Mouse (Mus musculus): Measurements from ENCODE around the gene Ewsr1. TPM values are rescaled to one million over a fixed set of nuclear protein-coding genes. Genes with fewer than 3 reads are reported as not detected.

Ewsr1 gene
- polyA plus RNA-seq, 1 experiment from 2014 or later = 1,448 TPM

DNA sequence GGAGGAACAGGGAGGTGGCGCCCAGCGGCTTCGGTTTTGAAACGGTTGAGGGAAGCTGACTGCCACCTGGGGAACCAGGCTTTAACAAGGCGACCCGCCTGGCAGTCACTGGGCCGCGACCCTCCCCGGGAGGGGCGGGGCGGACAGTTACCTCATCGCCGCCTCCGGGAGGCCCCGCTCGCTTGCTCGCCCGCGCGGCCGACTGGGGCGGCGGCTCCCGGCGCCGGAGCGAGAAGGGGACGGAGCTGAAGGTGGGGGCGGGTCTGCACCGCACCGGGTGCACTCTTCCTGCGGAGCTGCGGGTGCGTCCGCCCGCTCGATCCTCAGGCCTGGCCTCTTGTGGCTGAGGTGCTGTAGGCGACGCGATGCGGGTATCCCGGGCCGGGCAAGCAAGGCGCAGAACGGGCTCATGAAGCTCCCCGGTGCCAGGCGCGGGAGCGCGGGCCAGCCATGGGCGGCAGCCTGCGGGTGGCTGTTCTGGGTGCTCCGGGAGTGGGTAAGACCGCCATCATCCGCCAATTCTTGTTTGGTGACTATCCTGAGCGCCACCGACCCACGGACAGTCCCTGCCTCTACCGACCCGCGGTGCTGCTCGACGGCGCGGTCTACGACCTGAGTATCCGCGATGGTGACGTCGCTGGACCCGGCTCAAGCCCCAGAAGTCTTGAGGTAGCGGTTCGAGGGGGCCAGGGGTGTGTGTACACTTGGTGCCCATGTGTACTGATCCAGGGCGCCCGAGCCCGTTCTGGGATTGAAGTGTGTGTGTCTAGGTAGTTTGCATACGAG, 41.0 kb downstream of the Ewsr1 start, which contains the start of gene Rasl10a:
Rasl10a (plus strand) TSS at position 273 of the 786 bp plus-strand sequence.
- H3K27ac ChIP-seq = no peak within 1 kb of the TSS
- 2% methylated on average over 67 of the region's 77 CpGs for WGBS (ENCODE audit: missing documents)
- H3K79me2 ChIP-seq (ENCODE audit: inconsistent target) = no peaks in the 10 kb centered on the region; the same call in 1 of the 2 replicates
- no peak within 1 kb of the TSS for H3K4me3 ChIP-seq (ENCODE audit: inconsistent target)
- no peaks in the 10 kb centered on the region for H3K36me3 ChIP-seq (ENCODE audit: inconsistent target)

GRCm38 (mm10) chr11:5057541-5057855, 41.6 kb downstream of the Ewsr1 start:
- Histone ChIP-seq H3K4me3 (ENCODE audit: inconsistent target) (no peak overlapping the region), H3K36me3 (ENCODE audit: inconsistent target) (no peaks in the 10 kb centered on the region), H3K27ac (no peak overlapping the region), H3K79me2 (ENCODE audit: inconsistent target) (no peaks in the 10 kb centered on the region; the same call in 1 of the 2 replicates)
- 47% methylated on average over 8 of the region's 8 CpGs for WGBS (ENCODE audit: missing documents)

DNA sequence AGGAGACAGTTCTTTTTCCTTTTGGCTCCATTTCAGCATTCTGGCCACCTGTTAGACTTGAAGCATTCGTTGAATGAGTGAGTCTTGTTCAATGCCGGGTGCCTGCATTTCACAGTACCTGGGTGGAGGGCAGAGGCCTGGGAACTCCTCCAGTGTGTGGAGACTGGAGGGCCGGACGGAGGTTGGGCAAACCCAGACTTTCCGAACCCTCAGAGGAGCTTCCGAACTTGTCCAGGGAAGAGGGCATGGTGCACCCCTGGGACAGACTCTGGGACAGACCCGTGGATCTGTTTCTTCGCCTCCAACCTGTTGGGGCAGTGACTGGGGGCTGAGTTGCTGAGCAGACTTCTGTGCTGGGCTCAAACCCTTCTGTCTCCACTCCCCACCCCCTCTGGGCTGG, 42.0 kb downstream of the Ewsr1 start:
- Histone ChIP-seq H3K27ac (no peak overlapping the region), H3K79me2 (ENCODE audit: inconsistent target) (no peaks in the 10 kb centered on the region), H3K36me3 (ENCODE audit: inconsistent target) (no peaks in the 10 kb centered on the region), H3K4me3 (ENCODE audit: inconsistent target) (no peak overlapping the region)
- 94% methylated on average over 8 of the region's 8 CpGs for WGBS (ENCODE audit: missing documents)

DNA sequence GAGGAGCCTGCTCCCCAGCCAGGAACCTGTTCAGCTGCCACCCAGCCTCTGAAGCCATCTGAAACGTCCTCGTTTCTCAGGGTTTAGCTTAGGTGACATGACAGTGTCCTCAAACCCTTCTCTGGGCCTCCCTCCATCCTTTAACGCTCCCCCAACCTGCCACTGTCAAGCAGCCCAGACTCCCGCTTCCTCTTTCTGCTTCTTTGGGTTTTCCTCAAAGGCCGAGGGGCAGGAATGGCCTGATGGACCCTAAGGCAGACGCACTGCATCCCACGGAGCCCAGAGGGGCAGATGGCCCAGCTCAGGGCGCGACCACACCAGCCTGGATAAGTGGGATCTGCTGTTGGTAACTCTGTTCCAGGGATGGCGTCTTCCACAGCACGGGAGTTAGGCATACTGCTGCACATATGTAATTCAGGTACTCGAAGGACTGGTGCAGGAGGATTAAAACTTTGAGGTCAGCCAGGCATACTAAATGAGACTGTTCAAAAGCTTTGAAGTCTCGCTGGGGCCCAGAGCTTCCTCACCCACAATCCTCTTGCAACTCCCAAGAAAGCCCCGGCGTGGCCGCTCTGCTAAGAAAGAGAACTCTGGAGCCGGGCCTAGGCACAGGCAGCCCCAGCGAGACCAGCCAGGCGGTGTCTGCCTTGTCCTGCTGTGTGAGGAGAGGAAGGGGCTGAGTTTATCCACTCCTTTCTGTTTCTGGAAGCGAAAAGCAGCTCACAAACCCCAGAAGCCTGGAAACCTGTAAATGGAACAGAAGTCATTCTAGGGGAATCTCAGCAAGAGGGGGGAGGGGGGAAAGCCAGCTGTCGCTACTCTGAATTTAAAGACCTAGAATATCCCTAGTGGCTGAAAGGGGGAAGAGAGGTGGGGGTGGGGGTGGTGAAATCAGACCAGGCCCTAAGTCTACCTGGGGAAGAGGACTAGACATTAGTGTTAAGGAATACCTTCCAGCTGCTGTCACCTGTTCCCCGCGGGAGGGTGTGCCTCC, 42.8 kb downstream of the Ewsr1 start:
- Histone ChIP-seq H3K36me3 (ENCODE audit: inconsistent target) (no peaks in the 10 kb centered on the region), H3K27ac (no peak overlapping the region), H3K4me3 (ENCODE audit: inconsistent target) (no peak overlapping the region), H3K79me2 (ENCODE audit: inconsistent target) (no peaks in the 10 kb centered on the region)
- WGBS (ENCODE audit: missing documents) = 64% methylated on average over 22 of the region's 23 CpGs

- Histone ChIP-seq H3K27ac (no peak overlapping the region), H3K4me3 (ENCODE audit: inconsistent target) (no peak overlapping the region), H3K36me3 (ENCODE audit: inconsistent target) (no peaks in the 10 kb centered on the region), H3K79me2 (ENCODE audit: inconsistent target) (no peaks in the 10 kb centered on the region)
- WGBS (ENCODE audit: missing documents) = 89% methylated on average over 6 of the region's 6 CpGs
Observed at GRCm38 (mm10) chr11:5054874-5055273, 44.2 kb downstream of the Ewsr1 start.

DNA sequence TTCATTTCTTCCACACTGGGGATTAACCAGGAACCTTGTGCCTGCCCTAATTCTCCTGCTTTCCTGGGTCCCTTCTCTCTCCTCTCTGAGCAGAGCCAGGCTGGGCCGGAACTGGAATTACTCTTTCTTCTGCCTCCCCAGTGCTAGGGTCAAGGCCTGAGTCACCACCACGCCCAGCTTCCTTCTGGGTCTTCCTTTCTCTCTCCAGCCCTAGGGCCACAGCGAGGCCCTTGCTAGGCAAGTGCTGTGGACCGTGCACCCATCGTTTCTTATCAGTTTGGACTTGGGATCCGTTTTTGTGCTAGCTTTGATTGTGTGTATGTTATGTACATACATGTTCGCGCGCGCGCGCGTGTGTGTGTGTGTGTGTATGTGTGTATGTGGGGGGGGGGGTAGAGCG, 44.9 kb downstream of the Ewsr1 start:
- 88% methylated on average over 10 of the region's 14 CpGs for WGBS (ENCODE audit: missing documents)
- H3K79me2 ChIP-seq (ENCODE audit: inconsistent target) = no peaks in the 10 kb centered on the region
- H3K4me3 ChIP-seq (ENCODE audit: inconsistent target) = no peak overlapping the region
- no peak overlapping the region for H3K27ac ChIP-seq
- no peaks in the 10 kb centered on the region for H3K36me3 ChIP-seq (ENCODE audit: inconsistent target)

DNA sequence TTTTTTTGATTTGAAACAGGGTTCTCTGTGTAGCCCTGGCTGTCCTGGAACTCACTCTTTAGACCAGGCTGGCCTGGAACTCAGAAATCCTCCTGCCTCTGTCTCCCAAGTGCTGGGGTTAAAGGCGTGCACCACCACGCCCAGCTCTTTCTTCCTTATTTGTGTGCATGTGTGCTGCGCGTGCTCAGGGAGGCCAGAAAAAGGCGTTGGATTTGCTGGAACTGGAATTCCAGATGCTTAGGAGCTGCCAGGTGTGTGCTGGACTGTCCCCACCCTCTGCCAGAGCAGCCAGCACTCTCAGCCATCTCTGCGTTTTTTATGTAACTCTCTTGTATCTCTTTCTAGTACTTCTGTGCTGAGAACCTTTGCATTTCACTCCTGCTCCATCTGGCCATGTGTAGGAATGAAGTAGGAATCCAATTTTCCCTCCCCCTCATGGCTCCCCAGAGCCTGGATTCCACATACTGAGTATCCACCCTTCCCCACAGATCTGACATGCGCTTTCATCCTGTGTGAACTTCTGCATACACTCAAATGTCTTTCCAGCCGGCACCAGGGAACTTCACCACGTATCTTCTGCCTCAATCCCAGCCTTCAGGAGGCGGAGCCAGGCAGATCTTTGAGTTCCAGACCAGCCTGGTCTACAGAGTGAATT, 46.7 kb downstream of the Ewsr1 start:
- H3K36me3 ChIP-seq (ENCODE audit: inconsistent target) = no peaks in the 10 kb centered on the region
- no peaks in the 10 kb centered on the region for H3K79me2 ChIP-seq (ENCODE audit: inconsistent target)
- 87% methylated on average over 10 of the region's 10 CpGs for WGBS (ENCODE audit: missing documents)
- H3K4me3 ChIP-seq (ENCODE audit: inconsistent target) = no peak overlapping the region
- no peak overlapping the region for H3K27ac ChIP-seq

GRCm38 (mm10) chr11:5051629-5052028, 47.4 kb downstream of the Ewsr1 start:
- H3K36me3 ChIP-seq (ENCODE audit: inconsistent target) = no peaks in the 10 kb centered on the region
- H3K27ac ChIP-seq = no peak overlapping the region
- no peaks in the 10 kb centered on the region for H3K79me2 ChIP-seq (ENCODE audit: inconsistent target)
- WGBS (ENCODE audit: missing documents) = 85% methylated on average over 10 of the region's 10 CpGs
- H3K4me3 ChIP-seq (ENCODE audit: inconsistent target) = no peak overlapping the region

DNA sequence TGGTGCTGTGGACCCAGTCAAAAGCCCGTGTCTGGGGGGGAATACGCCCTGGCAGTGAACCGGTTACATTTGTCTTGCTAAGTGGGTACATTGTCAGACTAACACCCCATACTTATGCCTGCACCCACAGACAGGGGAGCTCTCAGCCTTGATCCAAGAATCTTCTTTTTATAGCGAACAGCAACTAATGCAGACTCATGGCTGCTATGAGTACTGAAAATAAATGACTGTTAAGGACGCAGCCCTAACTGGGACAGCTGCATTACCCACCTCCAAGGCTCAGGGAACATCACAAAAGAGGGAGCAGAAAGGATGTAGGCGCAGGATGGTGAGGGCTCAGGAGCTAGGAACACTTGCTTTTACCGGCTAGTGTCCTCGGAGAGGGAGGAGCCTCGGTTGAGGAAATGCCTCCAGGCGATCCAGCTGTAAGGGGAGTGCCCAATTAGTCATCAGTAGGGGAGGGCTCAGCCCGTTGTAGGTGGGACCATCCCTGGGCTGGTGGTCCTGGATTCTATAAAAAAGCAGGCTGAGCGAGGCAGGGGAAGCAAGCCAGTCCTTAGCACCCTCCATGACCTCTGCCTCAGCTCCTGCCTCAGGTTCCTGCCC, 52.6 kb downstream of the Ewsr1 start:
- Histone ChIP-seq H3K27ac (no peak overlapping the region), H3K79me2 (ENCODE audit: inconsistent target) (no peaks in the 10 kb centered on the region), H3K4me3 (ENCODE audit: inconsistent target) (no peak overlapping the region), H3K36me3 (ENCODE audit: inconsistent target) (peaks cover 9% of the 10 kb centered on the region; the same call in 1 of the 2 replicates)
- WGBS (ENCODE audit: missing documents) = 65% methylated on average over 12 of the region's 12 CpGs

- Histone ChIP-seq H3K27ac (no peak overlapping the region), H3K4me3 (ENCODE audit: inconsistent target) (no peak overlapping the region), H3K79me2 (ENCODE audit: inconsistent target) (no peaks in the 10 kb centered on the region), H3K36me3 (ENCODE audit: inconsistent target) (peaks cover 45% of the 10 kb centered on the region)
- WGBS (ENCODE audit: missing documents) = 64% methylated on average over 8 of the region's 8 CpGs
Observed at GRCm38 (mm10) chr11:5042645-5043381, 56.3 kb downstream of the Ewsr1 start.

DNA sequence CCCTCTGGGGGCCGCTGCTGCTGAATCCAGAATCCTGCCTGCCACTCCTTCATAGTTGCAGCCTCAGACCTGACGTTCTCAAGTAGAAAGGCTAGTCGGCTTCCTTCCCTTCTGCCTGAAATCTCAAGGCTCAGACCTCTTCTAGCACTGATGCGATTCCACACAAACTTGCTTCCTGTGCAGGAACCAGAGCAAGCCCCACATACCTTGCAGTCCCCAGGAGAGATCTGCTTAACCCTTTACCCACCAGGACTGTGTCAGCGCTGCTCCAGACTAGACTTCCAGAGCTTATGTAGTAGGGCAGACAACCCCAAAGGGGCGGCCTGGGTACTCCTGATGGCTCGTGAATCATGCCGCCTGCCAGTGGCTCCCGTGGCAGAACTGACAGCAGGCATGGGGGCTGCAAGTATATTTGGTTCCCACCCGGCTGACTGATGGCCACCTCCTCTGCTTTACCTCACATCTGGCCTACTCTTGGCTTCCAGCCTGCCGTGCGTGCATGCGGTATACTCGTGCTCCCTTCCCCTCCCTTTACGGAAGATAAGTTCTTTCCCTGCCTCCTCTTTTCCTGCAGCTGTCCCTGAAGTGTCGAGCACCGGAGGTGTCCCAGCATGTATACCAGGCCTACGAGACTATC, 57.8 kb downstream of the Ewsr1 start:
- Histone ChIP-seq H3K4me3 (ENCODE audit: inconsistent target) (no peak overlapping the region), H3K36me3 (ENCODE audit: inconsistent target) (peaks cover 60% of the 10 kb centered on the region), H3K79me2 (ENCODE audit: inconsistent target) (no peaks in the 10 kb centered on the region), H3K27ac (no peak overlapping the region)
- WGBS (ENCODE audit: missing documents) = 95% methylated on average over 18 of the region's 18 CpGs

- peaks cover 67% of the 10 kb centered on the region for H3K36me3 ChIP-seq (ENCODE audit: inconsistent target)
- WGBS (ENCODE audit: missing documents) = 98% methylated on average over 5 of the region's 5 CpGs
- H3K4me3 ChIP-seq (ENCODE audit: inconsistent target) = no peak overlapping the region
- no peak overlapping the region for H3K27ac ChIP-seq
- H3K79me2 ChIP-seq (ENCODE audit: inconsistent target) = no peaks in the 10 kb centered on the region
Observed at GRCm38 (mm10) chr11:5040585-5040984, 58.5 kb downstream of the Ewsr1 start.

GRCm38 (mm10) chr11:5037146-5037854, 61.8 kb downstream of the Ewsr1 start:
- Histone ChIP-seq H3K4me3 (ENCODE audit: inconsistent target) (no peak overlapping the region), H3K36me3 (ENCODE audit: inconsistent target) (peaks cover 100% of the 10 kb centered on the region), H3K79me2 (ENCODE audit: inconsistent target) (no peaks in the 10 kb centered on the region), H3K27ac (no peak overlapping the region)
- WGBS (ENCODE audit: missing documents) = 93% methylated on average over 8 of the region's 8 CpGs
